11 mouse cellular contexts compared by ENCODE assay signal in the genomic region with DNA sequence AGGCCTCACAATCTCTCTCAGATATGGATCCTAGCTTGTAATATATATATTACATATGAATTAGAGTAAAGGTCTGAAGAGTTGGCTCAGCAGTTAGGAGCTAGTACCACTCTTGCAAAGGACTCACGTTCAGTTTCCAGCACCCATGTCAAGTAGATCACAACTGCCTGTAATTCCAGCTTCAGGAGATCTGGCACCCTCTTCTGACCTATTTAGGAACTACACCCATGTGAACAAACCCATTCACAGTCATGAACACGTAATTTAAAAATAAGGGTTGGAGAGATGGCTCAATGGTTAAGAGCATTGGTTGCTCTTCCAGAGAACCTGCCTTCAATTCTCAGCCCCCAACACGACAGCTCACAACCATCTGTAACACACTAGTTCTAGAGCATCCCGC. TPM values are rescaled to one million over a fixed set of nuclear protein-coding genes. Genes with fewer than 3 reads are reported as not detected.
DNase-seq lines count a peak whose midpoint lies in the region; ATAC-seq and TF ChIP-seq lines count a peak whose summit lies in the region.
"Had no signal": no experiment of that assay in that cellular context is flagged by ENCODE, and none has a peak within 500 bp of the region (broad histone marks: within the 10 kb centered on the region; RNA-seq: fewer than 3 reads in every experiment).

No protein-coding gene starts in this region.

- no peaks in the 10 kb centered on the region for H3K27me3 ChIP-seq in hindbrain, postnatal 0 days (ENCODE audit: insufficient read depth, low read length)
- H3K27me3 ChIP-seq in hindbrain, embryonic 13.5 days = no peaks in the 10 kb centered on the region
- H3K27me3 ChIP-seq in midbrain, postnatal 0 days (ENCODE audit: insufficient read depth, low read length) = no peaks in the 10 kb centered on the region
- H3K27me3 ChIP-seq in midbrain, embryonic 14.5 days (ENCODE audit: control insufficient read depth, insufficient read depth, low read length) = no peaks in the 10 kb centered on the region
- peaks cover 14% of the 10 kb centered on the region for H3K27me3 ChIP-seq in G1E (ENCODE audit: insufficient read depth, low read length)
- H3K27me3 ChIP-seq: heart, embryonic 15.5 days had no signal

- H3K27ac ChIP-seq in hindbrain, postnatal 0 days = no peak overlapping the region
- H3K27ac ChIP-seq in hindbrain, embryonic 13.5 days = no peak overlapping the region
- H3K27ac ChIP-seq in midbrain, postnatal 0 days (ENCODE audit: low read depth, low read length) = no peak overlapping the region
- no peak overlapping the region for H3K27ac ChIP-seq in midbrain, embryonic 14.5 days (replicated peaks; ENCODE audit: low read depth, low read length)
- H3K27ac ChIP-seq: heart, embryonic 15.5 days had no signal

- peak; percentile 50 for TF ChIP-seq CTCF in hindbrain, postnatal 0 days (IDR thresholded peaks at IDR 0.05; ENCODE audit: low read depth)
- peak; percentile 46 for TF ChIP-seq CTCF in midbrain, postnatal 0 days (IDR thresholded peaks at IDR 0.05)
- peak; percentile 37; the same call in 1 of the 2 replicates for TF ChIP-seq CTCF in G1E (IDR thresholded peaks at IDR 0.05; ENCODE audit: low read depth, low read length)

- H3K9ac ChIP-seq in hindbrain, postnatal 0 days (replicated peaks; ENCODE audit: low read length) = no peak overlapping the region
- no peak overlapping the region for H3K9ac ChIP-seq in hindbrain, embryonic 13.5 days
- H3K9ac ChIP-seq in midbrain, postnatal 0 days (replicated peaks; ENCODE audit: low read length, poor library complexity, severe bottlenecking) = no peak overlapping the region
- H3K9ac ChIP-seq in midbrain, embryonic 14.5 days (replicated peaks; ENCODE audit: low read length) = no peak overlapping the region
- H3K9ac ChIP-seq: heart, embryonic 15.5 days had no signal

- WGBS in hindbrain, postnatal 0 days = 82% methylated on average over 4 of the region's 4 CpGs
- WGBS in hindbrain, embryonic 13.5 days = 79% methylated on average over 4 of the region's 4 CpGs
- 82% methylated on average over 4 of the region's 4 CpGs for WGBS in midbrain, postnatal 0 days
- 87% methylated on average over 4 of the region's 4 CpGs for WGBS in midbrain, embryonic 14.5 days

- DNase-seq in hindbrain, postnatal 0 days (ENCODE audit: low spot score) = no peak
- no peak for DNase-seq in midbrain, postnatal 0 days (ENCODE audit: low spot score)
- no peak for DNase-seq in midbrain, embryonic 14.5 days
- no peak for DNase-seq in G1E (ENCODE audit: low spot score)
- peak; percentile 72 for DNase-seq in naive thymus-derived CD4-positive, alpha-beta T cell, adult 2 months (ENCODE audit: low read depth)
- no peak for DNase-seq in right cerebral cortex, adult 18-20 months
- DNase-seq: kidney, postnatal 10 days; right cerebral cortex, postnatal 25 days had no signal

- no peak overlapping the region for H3K4me3 ChIP-seq in hindbrain, postnatal 0 days (ENCODE audit: low read length)
- no peak overlapping the region for H3K4me3 ChIP-seq in hindbrain, embryonic 13.5 days
- no peak overlapping the region for H3K4me3 ChIP-seq in midbrain, postnatal 0 days (ENCODE audit: low read depth, low read length)
- no peak overlapping the region for H3K4me3 ChIP-seq in midbrain, embryonic 14.5 days (replicated peaks; ENCODE audit: low read depth, low read length)
- no peak overlapping the region for H3K4me3 ChIP-seq in G1E (ENCODE audit: low read depth, low read length)
- H3K4me3 ChIP-seq: heart, embryonic 15.5 days had no signal

- H3K36me3 ChIP-seq in hindbrain, postnatal 0 days (ENCODE audit: insufficient read depth, low read length) = no peaks in the 10 kb centered on the region
- no peaks in the 10 kb centered on the region for H3K36me3 ChIP-seq in hindbrain, embryonic 13.5 days
- no peaks in the 10 kb centered on the region for H3K36me3 ChIP-seq in midbrain, postnatal 0 days (ENCODE audit: insufficient read depth, low read length)
- H3K36me3 ChIP-seq in midbrain, embryonic 14.5 days (ENCODE audit: control insufficient read depth, insufficient read depth, low read length) = no peaks in the 10 kb centered on the region
- no peaks in the 10 kb centered on the region for H3K36me3 ChIP-seq in G1E (replicated peaks)
- H3K36me3 ChIP-seq: heart, embryonic 15.5 days had no signal

- H3K9me3 ChIP-seq in hindbrain, postnatal 0 days (ENCODE audit: low read length) = no peaks in the 10 kb centered on the region
- peaks cover 5% of the 10 kb centered on the region; the same call in 1 of the 2 replicates for H3K9me3 ChIP-seq in hindbrain, embryonic 13.5 days
- no peaks in the 10 kb centered on the region for H3K9me3 ChIP-seq in midbrain, postnatal 0 days (ENCODE audit: low read length)
- no peaks in the 10 kb centered on the region for H3K9me3 ChIP-seq in midbrain, embryonic 14.5 days (ENCODE audit: control insufficient read depth, low read length)
- no peaks in the 10 kb centered on the region for H3K9me3 ChIP-seq in G1E (replicated peaks)
- H3K9me3 ChIP-seq: heart, embryonic 15.5 days had no signal

- ATAC-seq in hindbrain, postnatal 0 days = no peak
- ATAC-seq in hindbrain, embryonic 13.5 days (ENCODE audit: low FRiP score) = no peak
- ATAC-seq in midbrain, postnatal 0 days (ENCODE audit: low FRiP score) = no peak
- no peak for ATAC-seq in midbrain, embryonic 14.5 days (ENCODE audit: low FRiP score, low TSS enrichment)
- ATAC-seq in G1E (ENCODE audit: extremely low read depth, insufficient number of reproducible peaks, low FRiP score, poor library complexity, severe bottlenecking) = no peak
- ATAC-seq in erythroid progenitor cell, adult 5-6 weeks (replicated peaks; ENCODE audit: low FRiP score, poor library complexity, severe bottlenecking) = no peak

- H3K4me1 ChIP-seq in hindbrain, postnatal 0 days (ENCODE audit: insufficient read depth, low read length) = 0 out of 2 replicates have a peak, but pooled peaks cover 5% of the 10 kb centered on the region
- H3K4me1 ChIP-seq in hindbrain, embryonic 13.5 days (replicated peaks) = peaks cover 14% of the 10 kb centered on the region
- no peaks in the 10 kb centered on the region for H3K4me1 ChIP-seq in midbrain, postnatal 0 days (ENCODE audit: insufficient read depth, low read length)
- H3K4me1 ChIP-seq in midbrain, embryonic 14.5 days (ENCODE audit: control insufficient read depth, insufficient read depth, low read length) = peaks cover 8% of the 10 kb centered on the region; the same call in 1 of the 2 replicates
- peaks cover 20% of the 10 kb centered on the region for H3K4me1 ChIP-seq in G1E (ENCODE audit: insufficient read depth, low read depth, low read length)

- no peak overlapping the region for H3K4me2 ChIP-seq in hindbrain, postnatal 0 days (ENCODE audit: low read depth, low read length)
- no peak overlapping the region for H3K4me2 ChIP-seq in hindbrain, embryonic 13.5 days
- no peak overlapping the region for H3K4me2 ChIP-seq in midbrain, postnatal 0 days (ENCODE audit: low read depth, low read length, poor library complexity, severe bottlenecking)
- no peak overlapping the region for H3K4me2 ChIP-seq in midbrain, embryonic 14.5 days (ENCODE audit: low read length)
- H3K4me2 ChIP-seq: heart, embryonic 15.5 days had no signal

RNA-seq across cellular contexts. Expression of gene Zhx3, which starts 3.3 kb away (rescaled TPM):
- 42.5 and 53.0 TPM in 2 replicates for total RNA-seq in hindbrain, postnatal 0 days (2014; rRNA removed)
- polyA plus RNA-seq in hindbrain, postnatal 0 days (2015; fragmentation: Nextera tagmentation; extraction: Ambion mirVana) = 17.2 and 18.9 TPM in 2 replicates
- polyA plus RNA-seq in hindbrain, embryonic 13.5 days (2015; fragmentation: Nextera tagmentation; extraction: Ambion mirVana) = 16.2 and 16.9 TPM in 2 replicates
- 43.9 and 63.9 TPM in 2 replicates for total RNA-seq in midbrain, postnatal 0 days (2014; rRNA removed)
- 17.3 and 18.7 TPM in 2 replicates for polyA plus RNA-seq in midbrain, postnatal 0 days (2015; fragmentation: Nextera tagmentation; extraction: Ambion mirVana)
- polyA plus RNA-seq in midbrain, embryonic 14.5 days (2014; fragmentation: Nextera tagmentation; extraction: Ambion mirVana) = 16.9 and 17.9 TPM in 2 replicates
- 8.4 and 12.2 TPM in 2 replicates for total RNA-seq in G1E (2014; fragmentation: Nextera tagmentation)
- 6.7 and 8.2 TPM in 2 replicates for total RNA-seq in G1E (2017)
- 1.6 and 1.7 TPM in 2 replicates for polyA plus RNA-seq in G1E (2012)
- total RNA-seq in erythroid progenitor cell, adult 5-6 weeks (2015; ENCODE audit: low replicate concordance) = 2.1 and 5.8 TPM in 2 replicates
- 2.1 and 7.3 TPM in 2 replicates for total RNA-seq in erythroid progenitor cell, adult 5-6 weeks (2017; ENCODE audit: low replicate concordance)

RNA-seq across cellular contexts. Expression of gene Lpin3, which starts 4.4 kb away (rescaled TPM):
- total RNA-seq in hindbrain, postnatal 0 days (2014; rRNA removed) = 1.4 and 1.9 TPM in 2 replicates
- polyA plus RNA-seq in hindbrain, postnatal 0 days (2015; fragmentation: Nextera tagmentation; extraction: Ambion mirVana) = 0.60 and 0.79 TPM in 2 replicates
- polyA plus RNA-seq in hindbrain, embryonic 13.5 days (2015; fragmentation: Nextera tagmentation; extraction: Ambion mirVana) = 0.44 and 0.49 TPM in 2 replicates
- total RNA-seq in midbrain, postnatal 0 days (2014; rRNA removed) = 1.1 and 3.7 TPM in 2 replicates
- polyA plus RNA-seq in midbrain, postnatal 0 days (2015; fragmentation: Nextera tagmentation; extraction: Ambion mirVana) = 0.38 and 0.55 TPM in 2 replicates
- 0.14 and 0.34 TPM in 2 replicates for polyA plus RNA-seq in midbrain, embryonic 14.5 days (2014; fragmentation: Nextera tagmentation; extraction: Ambion mirVana)
- total RNA-seq in G1E (2014; fragmentation: Nextera tagmentation) (not detected in 2 replicates), G1E (2017) (0.05 and 0.29 TPM in 2 replicates)
- polyA plus RNA-seq in G1E (2012) = 0.11 and 0.18 TPM in 2 replicates
- not detected in 2 replicates for total RNA-seq in erythroid progenitor cell, adult 5-6 weeks (2015; ENCODE audit: low replicate concordance)
- not detected in 2 replicates for total RNA-seq in erythroid progenitor cell, adult 5-6 weeks (2017; ENCODE audit: low replicate concordance)

RNA-seq across cellular contexts. Expression of gene Emilin3, which starts 36.0 kb away (rescaled TPM):
- 2.0 and 3.1 TPM in 2 replicates for total RNA-seq in hindbrain, postnatal 0 days (2014; rRNA removed)
- 0.39 and 0.54 TPM in 2 replicates for polyA plus RNA-seq in hindbrain, postnatal 0 days (2015; fragmentation: Nextera tagmentation; extraction: Ambion mirVana)
- polyA plus RNA-seq in hindbrain, embryonic 13.5 days (2015; fragmentation: Nextera tagmentation; extraction: Ambion mirVana) = 0.90 and 1.6 TPM in 2 replicates
- total RNA-seq in midbrain, postnatal 0 days (2014; rRNA removed) = 0.55 and 1.6 TPM in 2 replicates
- 0.44 and 0.51 TPM in 2 replicates for polyA plus RNA-seq in midbrain, postnatal 0 days (2015; fragmentation: Nextera tagmentation; extraction: Ambion mirVana)
- polyA plus RNA-seq in midbrain, embryonic 14.5 days (2014; fragmentation: Nextera tagmentation; extraction: Ambion mirVana) = 0.30 and 0.45 TPM in 2 replicates
- total RNA-seq in G1E (2014; fragmentation: Nextera tagmentation) (not detected in 2 replicates), G1E (2017) (0.05 and 0.06 TPM in 2 replicates)
- polyA plus RNA-seq in G1E (2012) = 0.02 TPM in 1 of 2 replicates, not detected in the other
- total RNA-seq in erythroid progenitor cell, adult 5-6 weeks (2015; ENCODE audit: low replicate concordance) = not detected in 2 replicates
- total RNA-seq in erythroid progenitor cell, adult 5-6 weeks (2017; ENCODE audit: low replicate concordance) = not detected in 2 replicates
